Comparison of ENCODE assay signal across 23 mouse cellular contexts in the genomic region with DNA sequence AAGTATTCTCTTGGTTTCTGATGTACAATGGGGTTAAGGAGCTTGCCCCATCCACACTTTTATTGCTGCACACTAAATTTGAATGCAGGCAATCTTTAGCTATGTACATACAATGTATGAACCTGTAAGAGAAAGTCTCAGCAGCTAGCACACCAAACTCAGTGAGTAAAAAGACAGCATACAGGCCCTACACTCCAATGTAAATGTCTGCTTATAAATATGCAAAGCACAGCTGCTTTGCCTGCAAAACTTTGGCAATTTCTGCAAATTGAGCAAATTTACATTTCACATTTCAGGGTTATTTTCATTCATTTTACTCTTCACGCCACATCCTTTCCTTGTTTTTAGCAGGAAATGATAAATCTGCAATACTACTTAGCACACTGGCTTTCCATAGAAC.
"Had no signal": no experiment of that assay in that cellular context is flagged by ENCODE, and none has a peak within 500 bp of the region (broad histone marks: within the 10 kb centered on the region; RNA-seq: fewer than 3 reads in every experiment).

No protein-coding gene starts in this region.

- H3K4me3 ChIP-seq: kidney, embryonic 15.5 days; limb, embryonic 12.5 days; limb, embryonic 15.5 days; megakaryocyte, embryonic 14.5 days; midbrain, embryonic 10.5 days; midbrain, embryonic 13.5 days; myocyte; neural tube, embryonic 13.5 days; stomach, embryonic 15.5 days had no signal

- H3K9ac ChIP-seq: kidney, embryonic 15.5 days; limb, embryonic 12.5 days; limb, embryonic 15.5 days; liver, embryonic 14.5 days; liver, postnatal 0 days; lung, embryonic 14.5 days; midbrain, embryonic 13.5 days; neural tube, embryonic 13.5 days; stomach, embryonic 15.5 days had no signal

- H3K27ac ChIP-seq: kidney, embryonic 15.5 days; limb, embryonic 12.5 days; limb, embryonic 15.5 days; liver, embryonic 14.5 days; midbrain, embryonic 10.5 days; midbrain, embryonic 13.5 days; neural tube, embryonic 13.5 days; stomach, embryonic 15.5 days had no signal

- H3K9me3 ChIP-seq: kidney, embryonic 15.5 days; limb, embryonic 12.5 days; limb, embryonic 15.5 days; midbrain, embryonic 10.5 days; midbrain, embryonic 13.5 days; neural tube, embryonic 13.5 days; stomach, embryonic 15.5 days had no signal

- ATAC-seq: liver, postnatal 0 days; lung, postnatal 0 days; midbrain, embryonic 13.5 days; midbrain, embryonic 16.5 days had no signal

- H3K4me1 ChIP-seq: kidney, embryonic 15.5 days; limb, embryonic 12.5 days; limb, embryonic 15.5 days; megakaryocyte, embryonic 14.5 days; midbrain, embryonic 10.5 days; midbrain, embryonic 13.5 days; neural tube, embryonic 13.5 days; stomach, embryonic 15.5 days had no signal

- H3K36me3 ChIP-seq: kidney, embryonic 15.5 days; limb, embryonic 12.5 days; limb, embryonic 15.5 days; midbrain, embryonic 10.5 days; midbrain, embryonic 13.5 days; neural tube, embryonic 13.5 days; stomach, embryonic 15.5 days had no signal

- H3K27me3 ChIP-seq: kidney, embryonic 15.5 days; limb, embryonic 12.5 days; limb, embryonic 15.5 days; megakaryocyte, embryonic 14.5 days; midbrain, embryonic 13.5 days; neural tube, embryonic 13.5 days; stomach, embryonic 15.5 days had no signal

- H3K4me2 ChIP-seq: kidney, embryonic 15.5 days; limb, embryonic 12.5 days; limb, embryonic 15.5 days; liver, embryonic 11.5 days; lung, embryonic 14.5 days; midbrain, embryonic 13.5 days; neural tube, embryonic 13.5 days; stomach, embryonic 15.5 days had no signal

- DNase-seq: kidney, postnatal 10 days; kidney, postnatal 36 days; layer of hippocampus, postnatal 36 days; left cerebral cortex, postnatal 4 days; liver, postnatal 0 days; lung, embryonic 14.5 days; retina, postnatal 1 day; right cerebral cortex, postnatal 25 days; spleen, adult 18-20 months; thymus, postnatal 25 days had no signal
